Mouse (Mus musculus) mouse embryonic stem cell (cell line): ENCODE data around the gene Pnliprp1.

Experiments used
- in situ Hi-C, 2 experiments: fragments of 300-500 bp; cut with MboI; formaldehyde crosslinking; loops; 1 replicate in 1 of 2; 3 replicates in 1 of 2; pipeline ENCODE4 v1.14.3; 2019 to 2020; ENCODE audit warnings: low sequenced_read_pairs in 2 of 2, low pct_unique_long_range_greater_than_20kb in 1 of 2, mixed read lengths in 1 of 2; ENCODE audit not compliant: unreplicated experiment in 1 of 2

The Pnliprp1 gene

DNA sequence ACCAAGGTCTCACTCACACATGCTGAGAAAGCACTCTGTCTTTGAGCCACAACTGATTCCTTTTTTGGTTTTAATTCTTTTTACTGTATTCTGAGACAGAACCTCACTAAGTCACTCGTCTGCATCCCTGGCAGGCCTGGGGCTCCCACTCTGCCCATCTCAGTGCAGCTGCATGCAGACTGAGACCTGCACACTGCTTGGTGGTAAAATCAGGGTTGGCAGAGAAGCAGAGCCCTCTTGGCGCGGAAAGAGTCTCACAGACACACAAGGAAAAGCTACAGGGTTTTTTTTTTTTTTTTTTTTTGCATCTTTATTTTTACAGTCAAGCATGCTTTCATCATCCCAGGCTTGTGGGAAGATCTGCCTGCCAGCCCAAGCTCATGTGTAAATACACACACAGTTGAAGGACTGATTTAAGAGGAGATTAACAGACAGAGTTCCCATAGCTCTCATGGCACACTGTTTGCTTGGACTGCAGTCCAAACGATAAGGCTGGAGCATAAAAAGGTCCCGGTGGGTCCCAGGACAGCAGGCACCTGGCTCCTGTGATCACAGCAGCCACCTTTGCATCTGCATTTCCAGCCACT, at the start of gene Pnliprp1:
Gene Pnliprp1 (plus strand): TSS at position 443 of the 587 bp plus-strand sequence.
- in situ Hi-C loops, result no loop called here

- in situ Hi-C loops, result no loop called here
These were observed 39.8 kb upstream of the Pnliprp1 start for GRCm38 (mm10) chr19:58688933-58689332.

- in situ Hi-C loops, result no loop called here
These were observed 33.4 kb upstream of the Pnliprp1 start for GRCm38 (mm10) chr19:58695314-58695713.

GRCm38 (mm10) chr19:58696235-58696634, 32.5 kb upstream of the Pnliprp1 start:
- in situ Hi-C loops, result no loop called here

GRCm38 (mm10) chr19:58704556-58704955, 24.1 kb upstream of the Pnliprp1 start:
- in situ Hi-C loops, result no loop called here

DNA sequence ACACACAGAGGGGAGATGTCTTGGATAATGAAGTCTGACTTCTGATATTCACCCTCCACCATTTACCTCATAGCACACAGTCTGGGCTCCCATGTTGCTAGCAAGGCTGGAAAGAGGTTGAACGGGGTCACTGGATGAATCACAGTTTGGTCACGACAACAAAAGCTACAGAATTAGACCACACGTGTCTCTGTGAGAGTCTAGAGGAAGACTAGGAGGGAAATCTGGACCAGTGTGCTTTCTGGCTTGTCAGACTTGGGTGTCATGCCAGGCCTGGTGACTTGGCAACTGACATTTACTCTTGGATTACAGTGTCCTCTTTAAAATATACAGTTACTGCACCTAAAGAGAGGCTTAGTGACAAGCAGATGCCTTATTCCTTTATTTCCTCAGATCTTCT, 20.1 kb upstream of the Pnliprp1 start:
- in situ Hi-C loops, result no loop called here

- in situ Hi-C loops, result no loop called here
These were observed 10.8 kb upstream of the Pnliprp1 start for GRCm38 (mm10) chr19:58717925-58718324.

DNA sequence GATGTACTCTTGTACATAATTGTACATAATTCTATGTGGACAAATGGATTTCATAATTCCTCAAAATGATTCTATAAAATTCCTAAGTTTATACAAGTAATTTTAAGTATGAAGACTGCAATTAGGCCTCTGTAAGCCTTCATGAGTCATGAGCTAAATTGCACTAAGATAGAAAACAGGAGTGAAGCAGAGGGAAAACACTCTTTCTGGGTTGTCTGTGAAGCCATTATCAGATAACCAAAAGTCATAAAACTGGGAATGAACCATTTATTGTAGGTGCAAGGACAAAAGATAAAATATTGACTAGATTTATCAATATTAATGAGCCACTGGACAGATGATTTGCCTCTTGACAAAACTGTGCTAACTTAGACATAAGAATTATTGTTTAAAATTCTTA, 8.2 kb upstream of the Pnliprp1 start:
- in situ Hi-C loops, result no loop called here

DNA sequence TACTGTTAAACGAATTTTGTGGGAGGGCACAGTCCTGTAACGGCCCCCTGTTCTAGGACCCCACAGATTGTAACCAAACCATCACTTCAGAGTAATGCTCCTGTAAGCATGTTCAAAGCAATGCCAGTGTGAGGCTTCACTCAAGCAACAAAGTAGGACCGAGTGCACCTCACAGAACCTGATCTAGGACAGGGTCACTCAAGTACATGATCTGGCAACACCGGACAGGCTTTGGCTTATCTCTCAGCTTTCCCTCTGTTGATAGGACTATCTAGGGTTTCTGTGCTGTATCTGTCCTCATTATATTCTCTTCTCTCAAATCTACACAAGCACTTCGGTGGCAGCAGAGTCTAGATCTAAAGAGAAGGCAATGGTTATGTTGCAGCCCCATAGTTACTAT, 2.1 kb upstream of the Pnliprp1 start:
- in situ Hi-C loops, result no loop called here

DNA sequence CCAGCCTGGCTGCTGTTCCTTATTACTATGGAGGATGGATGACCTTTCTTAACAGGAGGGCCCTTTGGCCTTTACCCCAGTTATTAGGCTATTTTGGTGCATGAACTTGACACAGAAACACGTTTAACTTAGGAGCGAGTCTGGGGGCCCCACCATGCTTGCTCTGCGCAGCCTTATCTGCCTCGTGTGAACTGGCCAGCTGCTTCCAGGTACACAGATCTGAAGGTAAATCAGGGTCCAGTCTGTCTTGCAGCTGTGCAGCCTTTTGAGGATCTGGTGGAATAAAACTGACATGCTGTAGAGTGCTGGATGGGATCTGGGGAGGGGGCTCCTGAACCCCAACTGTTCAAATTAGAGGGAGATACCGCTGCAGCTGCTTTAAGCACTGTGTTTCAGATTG, 931 bp upstream of the Pnliprp1 start:
- in situ Hi-C loops, result no loop called here

DNA sequence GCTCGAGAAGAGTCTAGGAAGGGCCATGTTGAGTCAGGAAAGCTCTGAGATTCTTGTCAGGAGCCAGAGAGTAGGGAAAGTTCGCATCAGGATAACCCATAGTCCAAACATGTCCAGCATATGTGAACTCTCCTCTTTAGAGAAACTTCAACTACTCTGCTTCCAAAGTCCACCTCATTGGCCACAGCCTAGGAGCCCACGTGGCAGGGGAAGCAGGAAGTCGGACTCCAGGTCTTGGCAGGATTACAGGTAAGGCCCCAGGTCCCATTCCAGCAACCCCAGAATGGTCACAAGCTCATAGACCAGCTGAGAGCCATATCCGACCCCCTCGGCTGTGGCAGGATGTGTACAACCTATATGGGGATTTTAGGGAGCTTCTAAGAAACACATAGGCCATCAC, 4.5 kb downstream of the Pnliprp1 start:
- in situ Hi-C loops, result no loop called here

GRCm38 (mm10) chr19:58738111-58738510, 9.4 kb downstream of the Pnliprp1 start:
- in situ Hi-C loops, result no loop called here

DNA sequence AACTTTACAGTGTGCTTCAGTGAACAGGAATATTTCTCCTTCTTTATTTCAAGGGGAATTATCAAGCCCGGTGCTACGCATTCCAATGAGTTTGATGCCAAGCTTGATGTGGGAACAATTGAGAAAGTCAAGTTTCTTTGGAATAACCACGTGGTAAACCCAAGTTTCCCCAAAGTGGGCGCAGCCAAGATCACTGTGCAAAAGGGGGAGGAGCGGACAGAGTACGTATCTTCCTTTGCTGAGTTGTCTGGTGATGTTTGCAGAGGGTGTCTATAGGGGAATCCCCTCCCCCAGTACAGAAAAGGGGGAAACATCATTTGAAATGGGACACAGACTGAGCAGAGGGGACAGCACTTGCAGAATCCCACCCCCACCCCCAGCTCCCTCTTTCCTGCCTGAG, 12.3 kb downstream of the Pnliprp1 start:
- in situ Hi-C loops, result no loop called here

DNA sequence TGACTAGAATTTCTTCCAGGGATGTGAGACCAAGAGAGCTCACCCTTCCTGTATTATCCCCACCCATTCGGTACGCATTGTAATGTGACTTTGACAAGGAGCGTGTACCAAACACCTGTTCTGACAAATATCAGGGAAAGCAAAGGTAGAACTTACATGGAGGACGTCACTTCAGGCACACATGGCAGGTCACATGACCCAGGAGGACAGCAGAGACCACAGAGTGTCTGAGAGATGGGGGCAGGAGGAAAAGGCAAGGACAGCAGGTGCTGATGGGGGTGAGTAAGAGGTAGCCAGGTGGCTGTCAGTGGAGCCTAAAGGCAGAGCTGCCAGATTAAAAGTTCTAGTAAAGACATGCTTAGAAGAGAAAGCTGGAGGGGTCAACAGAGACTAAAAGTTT, 14.0 kb downstream of the Pnliprp1 start:
- in situ Hi-C loops, result no loop called here

- in situ Hi-C loops, result no loop called here
These were observed 15.0 kb downstream of the Pnliprp1 start for GRCm38 (mm10) chr19:58743736-58744135.

- in situ Hi-C loops, result no loop called here
These were observed 18.9 kb downstream of the Pnliprp1 start for GRCm38 (mm10) chr19:58747498-58748000.

DNA sequence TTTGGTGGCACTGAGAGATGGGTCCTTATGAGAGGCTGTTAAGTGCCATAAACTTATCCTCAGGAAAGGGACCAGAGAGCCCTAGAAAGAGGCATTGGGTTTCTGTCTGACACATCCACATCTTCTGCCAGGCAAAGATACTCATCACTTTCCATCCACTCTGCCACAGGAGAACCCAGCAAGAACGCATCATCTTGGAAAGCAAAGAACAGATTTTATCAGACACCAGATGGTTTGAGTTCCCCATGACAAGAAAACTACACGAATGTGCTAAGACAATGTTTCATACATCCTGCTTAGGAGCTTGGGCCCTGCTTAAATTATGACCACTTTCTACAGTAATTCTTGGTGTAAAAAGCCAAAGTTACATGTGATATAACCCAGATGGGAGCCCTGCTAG, 22.1 kb downstream of the Pnliprp1 start:
- in situ Hi-C loops, result no loop called here

- in situ Hi-C loops, result no loop called here
These were observed 22.8 kb downstream of the Pnliprp1 start for GRCm38 (mm10) chr19:58751504-58751903.

- in situ Hi-C loops, result no loop called here
These were observed 30.2 kb downstream of the Pnliprp1 start for GRCm38 (mm10) chr19:58758871-58759270.

DNA sequence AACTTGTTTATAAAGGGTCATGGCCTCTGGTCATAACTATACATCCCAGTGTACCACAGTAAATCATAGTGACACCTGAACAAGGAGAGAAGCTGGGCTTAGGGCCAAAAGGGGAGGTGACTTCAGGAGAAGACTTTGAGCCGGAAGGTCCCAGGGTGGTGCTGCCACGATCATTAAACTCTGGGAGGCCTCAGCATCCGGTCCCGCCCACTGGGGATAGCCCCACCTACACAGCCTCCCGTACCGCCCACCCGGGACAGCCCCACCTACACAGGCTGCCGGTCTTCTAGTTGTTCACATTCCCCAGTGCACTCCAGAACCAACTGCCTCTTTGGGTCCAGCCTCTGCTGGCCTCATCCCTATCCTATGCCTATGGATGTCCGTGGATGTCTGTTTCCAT, 30.7 kb downstream of the Pnliprp1 start, which contains the start of gene Pnliprp2:
Gene Pnliprp2 (plus strand): TSS at position 297 of the 400 bp plus-strand sequence.
- in situ Hi-C loops, result no loop called here

GRCm38 (mm10) chr19:58762316-58762715, 33.6 kb downstream of the Pnliprp1 start:
- in situ Hi-C loops, result no loop called here
